Mouse (Mus musculus): ENCODE measurements around the gene C1s2.
A peak's percentile ranks its signal among the peaks of the same experiment; 100 is the strongest.
"Not testable (repeated sequence)": the region's sequence is repeated elsewhere in the genome, so short reads cannot be mapped to it uniquely, and the experiment has no call there.

C1s2 gene

GRCm38 (mm10) chr6:124635985-124636384 lies at the start of gene C1s2:
Gene C1s2 (minus strand): TSS chr6:124636085.
- DNase-seq: not testable (repeated sequence)

- no peak for DNase-seq
These were observed 47.9 kb upstream of the C1s2 start for GRCm38 (mm10) chr6:124683591-124684417.

- not testable (repeated sequence) for DNase-seq
These were observed 46.4 kb upstream of the C1s2 start for GRCm38 (mm10) chr6:124682291-124682690.

- DNase-seq: no peak
These were observed 43.6 kb upstream of the C1s2 start for GRCm38 (mm10) chr6:124679486-124679885.

GRCm38 (mm10) chr6:124678769-124679168 lies 42.9 kb upstream of the C1s2 start:
- no peak for DNase-seq

GRCm38 (mm10) chr6:124676171-124676570 lies 40.3 kb upstream of the C1s2 start:
- DNase-seq: no peak

GRCm38 (mm10) chr6:124674591-124674990 lies 38.7 kb upstream of the C1s2 start:
- no peak for DNase-seq

- peak; percentile 82 for DNase-seq
These were observed 37.7 kb upstream of the C1s2 start for GRCm38 (mm10) chr6:124673619-124674018.

GRCm38 (mm10) chr6:124672100-124672499 lies 36.2 kb upstream of the C1s2 start:
- no peak for DNase-seq

GRCm38 (mm10) chr6:124670281-124670900 lies 34.5 kb upstream of the C1s2 start:
- DNase-seq: no peak

- DNase-seq: peak; percentile 87
These were observed 33.5 kb upstream of the C1s2 start for GRCm38 (mm10) chr6:124669234-124669859.

GRCm38 (mm10) chr6:124665011-124665410 lies 29.1 kb upstream of the C1s2 start:
- no peak for DNase-seq

GRCm38 (mm10) chr6:124664256-124664655 lies 28.4 kb upstream of the C1s2 start:
- DNase-seq: no peak

GRCm38 (mm10) chr6:124663424-124663795 lies 27.5 kb upstream of the C1s2 start:
- DNase-seq: no peak

- DNase-seq: peak; percentile 100
These were observed 26.9 kb upstream of the C1s2 start, which contains the start of gene Lpcat3 for GRCm38 (mm10) chr6:124662477-124663423. Gene Lpcat3 (plus strand): TSS chr6:124663027.

GRCm38 (mm10) chr6:124661995-124662394 lies 26.1 kb upstream of the C1s2 start:
- DNase-seq: no peak

GRCm38 (mm10) chr6:124661156-124661806 lies 25.4 kb upstream of the C1s2 start:
- DNase-seq: no peak

- DNase-seq: no peak
These were observed 22.2 kb upstream of the C1s2 start for GRCm38 (mm10) chr6:124658067-124658466.

- no peak for DNase-seq
These were observed 20.0 kb upstream of the C1s2 start for GRCm38 (mm10) chr6:124655893-124656292.

GRCm38 (mm10) chr6:124646394-124646793 lies 10.5 kb upstream of the C1s2 start:
- DNase-seq: no peak

- DNase-seq: peak; percentile 81
These were observed 5.1 kb upstream of the C1s2 start for GRCm38 (mm10) chr6:124640997-124641396.

- no peak for DNase-seq
These were observed 4.2 kb upstream of the C1s2 start for GRCm38 (mm10) chr6:124640041-124640440.

All from cerebellum, adult 9-10 months (tissue).